Mouse (Mus musculus) small intestine, adult 2 months (tissue): ENCODE measurements around the gene Gas2l1.

Experiments used
- CTCF ChIP-seq: fragments of 200-500 bp; IDR thresholded peaks from 2 replicates; pipeline ENCODE4 v1.5.1; 2012; ENCODE audit warnings: low read depth, mild to moderate bottlenecking, control low read depth, inconsistent platforms, low read length, moderate library complexity, mixed read lengths; ENCODE audit not compliant: insufficient replicate concordance, insufficient read length; ENCODE audit errors: extremely low read depth
- POLR2A ChIP-seq: fragments of 200-500 bp; IDR thresholded peaks from 2 replicates; pipeline ENCODE4 v1.6.1; 2012; ENCODE audit warnings: low read depth, mild to moderate bottlenecking, control low read depth, inconsistent platforms, low read length, moderate library complexity

DNA sequence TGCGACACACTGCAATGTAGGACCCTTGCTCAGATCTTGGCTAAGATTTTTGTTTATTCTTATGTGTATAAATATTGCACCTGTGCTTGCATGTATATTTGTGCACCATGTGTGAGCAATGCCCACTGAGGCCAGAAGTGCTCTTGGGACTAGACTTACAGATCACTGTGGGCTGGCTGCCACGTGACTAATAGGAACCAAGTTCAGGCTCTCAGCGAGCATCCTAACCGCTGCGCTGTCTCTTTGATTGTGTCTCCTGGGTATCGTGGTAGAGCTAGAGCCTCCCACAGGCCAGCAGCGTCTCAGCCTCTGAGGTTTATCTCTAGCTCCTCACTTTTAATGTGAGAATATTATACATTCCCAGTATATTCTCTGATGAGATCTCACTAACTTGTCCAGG is 48.5 kb upstream of the Gas2l1 start:
- TF ChIP-seq CTCF (no peak), POLR2A (no peak)
